In genomic region chr6:52247766-52248637, GRCm38 (mm10) we compare ENCODE assay signal across 13 mouse cellular contexts. TPM values are rescaled to one million over a fixed set of nuclear protein-coding genes. Genes with fewer than 3 reads are reported as not detected.
A peak's percentile ranks its signal among the peaks of the same experiment; 100 is the strongest.
DNase-seq lines count a peak whose midpoint lies in the region; ATAC-seq and TF ChIP-seq lines count a peak whose summit lies in the region.
"Had no signal": no experiment of that assay in that cellular context is flagged by ENCODE, and none has a peak within 500 bp of the region (broad histone marks: within the 10 kb centered on the region; RNA-seq: fewer than 3 reads in every experiment).

No protein-coding gene starts in this region.

- no peak for TF ChIP-seq EP300 in liver, postnatal 0 days (IDR thresholded peaks at IDR 0.05; ENCODE audit: low read depth)

- no peaks in the 10 kb centered on the region for H3K9me3 ChIP-seq in liver, embryonic 11.5 days (ENCODE audit: control insufficient read depth, low read length)
- H3K9me3 ChIP-seq in liver, postnatal 0 days (ENCODE audit: low read length), result no peaks in the 10 kb centered on the region
- no peaks in the 10 kb centered on the region for H3K9me3 ChIP-seq in intestine, embryonic 14.5 days (ENCODE audit: control insufficient read depth, low read length)
- H3K9me3 ChIP-seq in limb, embryonic 10.5 days (replicated peaks), result no peaks in the 10 kb centered on the region
- H3K9me3 ChIP-seq: heart, embryonic 13.5 days; lung, embryonic 15.5 days; midbrain, embryonic 12.5 days had no signal

- ATAC-seq in liver, embryonic 11.5 days (replicated peaks; ENCODE audit: low FRiP score), result no peak
- no peak for ATAC-seq in liver, postnatal 0 days
- ATAC-seq in intestine, embryonic 14.5 days (replicated peaks; ENCODE audit: low FRiP score, low TSS enrichment, low read depth), result no peak

- no peak overlapping the region for H3K4me3 ChIP-seq in liver, embryonic 11.5 days (ENCODE audit: low read depth, low read length)
- H3K4me3 ChIP-seq in liver, postnatal 0 days (ENCODE audit: low read depth, low read length), result no peak overlapping the region
- peak overlapping the region; percentile 20; the same call in 1 of the 2 replicates for H3K4me3 ChIP-seq in intestine, embryonic 14.5 days (ENCODE audit: low read depth, low read length)
- H3K4me3 ChIP-seq in limb, embryonic 10.5 days, result peak overlapping the region; percentile 90
- H3K4me3 ChIP-seq: heart, embryonic 13.5 days; lung, embryonic 15.5 days; midbrain, embryonic 12.5 days had no signal

- H3K27ac ChIP-seq in liver, embryonic 11.5 days (ENCODE audit: low read depth, low read length), result no peak overlapping the region
- no peak overlapping the region for H3K27ac ChIP-seq in liver, postnatal 0 days (ENCODE audit: low read depth)
- peak overlapping the region; percentile 54 for H3K27ac ChIP-seq in intestine, embryonic 14.5 days (ENCODE audit: low read depth)
- peak overlapping the region; percentile 99 for H3K27ac ChIP-seq in limb, embryonic 10.5 days
- H3K27ac ChIP-seq: heart, embryonic 13.5 days; lung, embryonic 15.5 days; midbrain, embryonic 12.5 days had no signal

- no peak overlapping the region for H3K9ac ChIP-seq in liver, embryonic 11.5 days (ENCODE audit: low read depth, low read length)
- no peak overlapping the region for H3K9ac ChIP-seq in liver, postnatal 0 days (replicated peaks)
- peak overlapping the region; percentile 17; the same call in 1 of the 2 replicates for H3K9ac ChIP-seq in intestine, embryonic 14.5 days (ENCODE audit: low read length)
- H3K9ac ChIP-seq: heart, embryonic 13.5 days; lung, embryonic 15.5 days; midbrain, embryonic 12.5 days had no signal

- WGBS in liver, embryonic 11.5 days, result 3% methylated on average over 23 of the region's 23 CpGs
- 2% methylated on average over 23 of the region's 23 CpGs for WGBS in liver, postnatal 0 days (ENCODE audit: insufficient replicate concordance)
- 2% methylated on average over 23 of the region's 23 CpGs for WGBS in intestine, embryonic 14.5 days
- under 1% methylated on average over 23 of the region's 23 CpGs for WGBS in limb, embryonic 10.5 days

- H3K4me2 ChIP-seq in liver, embryonic 11.5 days, result no peak overlapping the region
- no peak overlapping the region for H3K4me2 ChIP-seq in liver, postnatal 0 days (ENCODE audit: low read depth, low read length)
- H3K4me2 ChIP-seq in intestine, embryonic 14.5 days (ENCODE audit: low read length), result peak overlapping the region; percentile 27
- H3K4me2 ChIP-seq: heart, embryonic 13.5 days; lung, embryonic 15.5 days; midbrain, embryonic 12.5 days had no signal

- H3K4me1 ChIP-seq in liver, embryonic 11.5 days (replicated peaks; ENCODE audit: control insufficient read depth, insufficient read depth, low read length), result no peaks in the 10 kb centered on the region
- peaks cover 8% of the 10 kb centered on the region; the same call in 1 of the 2 replicates for H3K4me1 ChIP-seq in liver, postnatal 0 days (ENCODE audit: insufficient read depth)
- H3K4me1 ChIP-seq in intestine, embryonic 14.5 days (replicated peaks; ENCODE audit: control insufficient read depth, insufficient read depth, low read length), result no peaks in the 10 kb centered on the region
- H3K4me1 ChIP-seq in limb, embryonic 10.5 days, result peaks cover 78% of the 10 kb centered on the region

- DNase-seq in liver, embryonic 11.5 days (ENCODE audit: low spot score), result peak; percentile 39
- DNase-seq in liver, postnatal 0 days, result no peak
- no peak for DNase-seq in intestine, embryonic 14.5 days (ENCODE audit: low spot score)
- DNase-seq in limb, embryonic 10.5 days (ENCODE audit: low spot score), result peak; percentile 63
- DNase-seq in urinary bladder, adult 2 months (ENCODE audit: low spot score), result peak; percentile 55
- no peak for DNase-seq in embryo, embryonic 10 days (ENCODE audit: low spot score)
- no peak for DNase-seq in cerebellum, postnatal 25 days
- DNase-seq: cerebellum, postnatal 10 days; thymus, postnatal 14 days had no signal

- H3K27me3 ChIP-seq in liver, embryonic 11.5 days (replicated peaks; ENCODE audit: control insufficient read depth, insufficient read depth, low read length), result peaks cover 100% of the 10 kb centered on the region
- H3K27me3 ChIP-seq in liver, postnatal 0 days (ENCODE audit: insufficient read depth, low read length), result peaks cover 99% of the 10 kb centered on the region
- H3K27me3 ChIP-seq in intestine, embryonic 14.5 days (replicated peaks; ENCODE audit: control insufficient read depth, insufficient read depth, low read length), result peaks cover 98% of the 10 kb centered on the region
- H3K27me3 ChIP-seq in limb, embryonic 10.5 days (ENCODE audit: low read depth, poor library complexity, severe bottlenecking), result peaks cover 85% of the 10 kb centered on the region

- no peaks in the 10 kb centered on the region for H3K36me3 ChIP-seq in liver, embryonic 11.5 days (ENCODE audit: control insufficient read depth, insufficient read depth, low read length)
- H3K36me3 ChIP-seq in liver, postnatal 0 days (replicated peaks; ENCODE audit: insufficient read depth, low read length), result no peaks in the 10 kb centered on the region
- H3K36me3 ChIP-seq in intestine, embryonic 14.5 days (ENCODE audit: control insufficient read depth, insufficient read depth, low read length), result no peaks in the 10 kb centered on the region
- H3K36me3 ChIP-seq in limb, embryonic 10.5 days, result peaks cover 26% of the 10 kb centered on the region
- H3K36me3 ChIP-seq: heart, embryonic 13.5 days; lung, embryonic 15.5 days; midbrain, embryonic 12.5 days had no signal

- TF ChIP-seq CTCF in liver, postnatal 0 days (IDR thresholded peaks at IDR 0.05; ENCODE audit: low read depth), result no peak

RNA-seq across cellular contexts. Expression of gene Hoxa11, which starts 2.4 kb away (rescaled TPM):
- 0.18 and 0.26 TPM in 2 replicates for polyA plus RNA-seq in liver, embryonic 11.5 days (2014; fragmentation: Nextera tagmentation; extraction: Ambion mirVana)
- not detected in 2 replicates for polyA plus RNA-seq in liver, postnatal 0 days (2015; fragmentation: Nextera tagmentation; extraction: Ambion mirVana)
- 2.0 and 2.6 TPM in 2 replicates for polyA plus RNA-seq in intestine, embryonic 14.5 days (2014; fragmentation: Nextera tagmentation; extraction: Ambion mirVana)
- polyA plus RNA-seq in limb, embryonic 10.5 days (2016; fragmentation: Nextera tagmentation; extraction: Ambion mirVana), result 71.6 and 74.9 TPM in 2 replicates
- polyA plus RNA-seq in urinary bladder, adult 2 months (2012; rRNA removed), result 25.4 and 29.2 TPM in 2 replicates
- polyA plus RNA-seq: brain, embryonic 14.5 days; heart, embryonic 13.5 days; lung, embryonic 15.5 days; midbrain, embryonic 12.5 days had no signal

RNA-seq across cellular contexts. Expression of gene Hoxa10, which starts 7.3 kb away (rescaled TPM):
- 0.91 and 2.2 TPM in 2 replicates for polyA plus RNA-seq in liver, embryonic 11.5 days (2014; fragmentation: Nextera tagmentation; extraction: Ambion mirVana)
- polyA plus RNA-seq in liver, postnatal 0 days (2015; fragmentation: Nextera tagmentation; extraction: Ambion mirVana), result not detected in 2 replicates
- 15.6 and 20.4 TPM in 2 replicates for polyA plus RNA-seq in intestine, embryonic 14.5 days (2014; fragmentation: Nextera tagmentation; extraction: Ambion mirVana)
- 175 and 195 TPM in 2 replicates for polyA plus RNA-seq in limb, embryonic 10.5 days (2016; fragmentation: Nextera tagmentation; extraction: Ambion mirVana)
- polyA plus RNA-seq in urinary bladder, adult 2 months (2012; rRNA removed), result 79.4 and 93.6 TPM in 2 replicates
- polyA plus RNA-seq: heart, embryonic 13.5 days; midbrain, embryonic 12.5 days had no signal

RNA-seq across cellular contexts. Expression of gene Hoxa13, which starts 12.7 kb away (rescaled TPM):
- 0.15 and 0.30 TPM in 2 replicates for polyA plus RNA-seq in liver, embryonic 11.5 days (2014; fragmentation: Nextera tagmentation; extraction: Ambion mirVana)
- not detected in 2 replicates for polyA plus RNA-seq in liver, postnatal 0 days (2015; fragmentation: Nextera tagmentation; extraction: Ambion mirVana)
- polyA plus RNA-seq in intestine, embryonic 14.5 days (2014; fragmentation: Nextera tagmentation; extraction: Ambion mirVana), result 0.35 and 0.39 TPM in 2 replicates
- 2.7 and 11.1 TPM in 2 replicates for polyA plus RNA-seq in limb, embryonic 10.5 days (2016; fragmentation: Nextera tagmentation; extraction: Ambion mirVana)
- 32.5 and 40.7 TPM in 2 replicates for polyA plus RNA-seq in urinary bladder, adult 2 months (2012; rRNA removed)
- polyA plus RNA-seq: brain, embryonic 14.5 days; heart, embryonic 13.5 days; lung, embryonic 15.5 days; midbrain, embryonic 12.5 days had no signal

RNA-seq across cellular contexts. Expression of gene Hoxa9, which starts 17.1 kb away (rescaled TPM):
- polyA plus RNA-seq in liver, embryonic 11.5 days (2014; fragmentation: Nextera tagmentation; extraction: Ambion mirVana), result 1.8 and 2.2 TPM in 2 replicates
- polyA plus RNA-seq in liver, postnatal 0 days (2015; fragmentation: Nextera tagmentation; extraction: Ambion mirVana), result 0.11 and 0.26 TPM in 2 replicates
- polyA plus RNA-seq in intestine, embryonic 14.5 days (2014; fragmentation: Nextera tagmentation; extraction: Ambion mirVana), result 4.2 and 7.1 TPM in 2 replicates
- polyA plus RNA-seq in limb, embryonic 10.5 days (2016; fragmentation: Nextera tagmentation; extraction: Ambion mirVana), result 95.7 and 123 TPM in 2 replicates
- 48.1 and 60.0 TPM in 2 replicates for polyA plus RNA-seq in urinary bladder, adult 2 months (2012; rRNA removed)
- polyA plus RNA-seq: brain, embryonic 14.5 days; midbrain, embryonic 12.5 days had no signal

RNA-seq across cellular contexts. Expression of gene Hoxa7, which starts 26.3 kb away (rescaled TPM):
- polyA plus RNA-seq in liver, embryonic 11.5 days (2014; fragmentation: Nextera tagmentation; extraction: Ambion mirVana), result 2.7 and 3.1 TPM in 2 replicates
- polyA plus RNA-seq in liver, postnatal 0 days (2015; fragmentation: Nextera tagmentation; extraction: Ambion mirVana), result 0.39 and 0.50 TPM in 2 replicates
- 9.2 and 10.1 TPM in 2 replicates for polyA plus RNA-seq in intestine, embryonic 14.5 days (2014; fragmentation: Nextera tagmentation; extraction: Ambion mirVana)
- polyA plus RNA-seq in limb, embryonic 10.5 days (2016; fragmentation: Nextera tagmentation; extraction: Ambion mirVana), result 24.7 and 24.8 TPM in 2 replicates
- polyA plus RNA-seq in urinary bladder, adult 2 months (2012; rRNA removed), result 27.6 and 28.6 TPM in 2 replicates
- polyA plus RNA-seq: midbrain, embryonic 12.5 days had no signal

Comparison
In these comparisons a context has a peak if more than half of its experiments do, and no peak if none do; other contexts are left out.
1. DNase-seq: peak in liver, embryonic 11.5 days (single experiment), limb, embryonic 10.5 days (single experiment) and urinary bladder, adult 2 months (single experiment); none in liver, postnatal 0 days (single experiment), intestine, embryonic 14.5 days (single experiment), embryo, embryonic 10 days (single experiment) and cerebellum, postnatal 25 days (0 of 2).
2. H3K27ac ChIP-seq: peak in intestine, embryonic 14.5 days (single experiment) and limb, embryonic 10.5 days (single experiment); none in liver, embryonic 11.5 days (single experiment) and liver, postnatal 0 days (single experiment).
3. H3K4me3 ChIP-seq: peak in intestine, embryonic 14.5 days (single experiment) and limb, embryonic 10.5 days (single experiment); none in liver, embryonic 11.5 days (single experiment) and liver, postnatal 0 days (single experiment).